Mouse (Mus musculus): Measurements from ENCODE around the gene Gpatch2.

Gene Gpatch2

DNA sequence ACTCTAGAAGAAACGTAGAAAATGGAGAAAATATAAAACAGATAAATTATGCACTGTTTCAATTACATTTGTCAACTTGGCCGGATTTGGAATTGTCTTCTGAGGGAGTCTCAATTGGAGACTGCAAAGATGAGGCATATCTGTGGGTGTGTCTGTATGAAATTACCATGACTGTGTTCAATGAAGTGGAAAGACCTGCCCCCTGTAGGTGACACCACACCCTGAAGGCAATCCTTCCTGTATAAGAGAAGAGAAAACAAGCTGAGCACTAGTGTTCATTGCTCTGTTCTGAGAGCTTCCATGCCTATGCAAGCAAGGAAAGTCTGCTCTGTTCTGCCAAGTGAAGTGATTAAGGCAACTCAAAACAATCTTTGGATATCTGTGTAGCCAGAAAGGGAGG lies 153.7 kb downstream of the Gpatch2 start:
- DNase-seq (ENCODE audit: low spot score in 2 of 2), result no peak

DNA sequence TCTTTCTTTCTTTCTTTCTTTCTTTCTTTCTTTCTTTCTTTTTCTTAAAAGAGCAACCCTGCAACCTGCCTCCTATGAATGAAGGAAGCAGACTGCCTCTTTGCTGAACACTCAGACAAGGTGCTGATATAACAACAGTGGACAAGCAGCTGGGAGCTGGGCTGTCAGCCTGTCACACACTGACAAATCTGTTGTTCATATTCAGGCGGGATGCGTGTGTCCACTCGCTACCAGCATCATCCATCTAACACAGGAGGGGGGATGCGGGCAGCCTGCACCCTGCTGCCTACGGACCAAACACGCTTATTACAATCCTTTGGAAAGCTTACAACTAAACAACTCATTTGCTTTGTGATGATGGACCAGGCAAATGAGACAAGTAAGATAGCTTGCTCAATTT lies 158.2 kb downstream of the Gpatch2 start:
- no peak for DNase-seq (ENCODE audit: low spot score in 2 of 2)

DNA sequence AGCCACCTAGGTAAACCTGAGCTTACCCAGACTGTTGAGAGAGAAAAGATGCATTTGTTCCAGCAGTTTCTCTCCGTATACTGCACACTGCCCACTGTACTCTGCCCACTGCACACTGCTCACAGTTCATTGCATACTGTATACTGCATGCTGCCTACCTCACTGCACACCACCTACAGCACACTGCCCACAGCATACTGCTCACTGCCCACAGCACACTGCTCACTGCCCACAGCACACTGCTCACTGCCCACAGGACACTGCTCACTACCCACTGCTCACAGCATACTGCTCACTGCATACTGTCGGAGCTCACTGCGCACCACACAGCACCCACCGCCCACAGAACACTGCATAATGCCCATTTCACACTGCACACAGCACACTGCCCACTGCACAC lies 159.1 kb downstream of the Gpatch2 start:
- DNase-seq (ENCODE audit: low spot score in 2 of 2), result no peak

- DNase-seq (ENCODE audit: low spot score in 2 of 2), result no peak
Observed at GRCm38 (mm10) chr1:187376946-187377671, 161.8 kb downstream of the Gpatch2 start.

- DNase-seq (ENCODE audit: low spot score in 2 of 2), result no peak
Observed at GRCm38 (mm10) chr1:187377865-187378524, 162.7 kb downstream of the Gpatch2 start.

GRCm38 (mm10) chr1:187389476-187389875 lies 174.2 kb downstream of the Gpatch2 start:
- DNase-seq (ENCODE audit: low spot score in 2 of 2), result no peak

- no peak for DNase-seq (ENCODE audit: low spot score in 2 of 2)
Observed at GRCm38 (mm10) chr1:187400834-187401233, 185.5 kb downstream of the Gpatch2 start.

Data from heart, adult 9 months (tissue).